Mouse (Mus musculus): Measurements from ENCODE around the gene Maea.
A peak's percentile ranks its signal among the peaks of the same experiment; 100 is the strongest.

Maea gene

GRCm38 (mm10) chr5:33335273-33335976 lies at the start of gene Maea:
Gene Maea, plus strand, starts transcription at chr5:33335509.
- peak; percentile 97 for DNase-seq (ENCODE audit: low read depth)

- no peak for DNase-seq (ENCODE audit: low read depth)
Observed at GRCm38 (mm10) chr5:33293796-33294430, 41.4 kb upstream of the Maea start.

- peak; percentile 36 for DNase-seq (ENCODE audit: low read depth)
Observed at GRCm38 (mm10) chr5:33297164-33297563, 38.1 kb upstream of the Maea start.

- no peak for DNase-seq (ENCODE audit: low read depth)
Observed at GRCm38 (mm10) chr5:33301801-33302200, 33.5 kb upstream of the Maea start.

GRCm38 (mm10) chr5:33310704-33311462 lies 24.4 kb upstream of the Maea start:
- peak; percentile 4 for DNase-seq (ENCODE audit: low read depth)

GRCm38 (mm10) chr5:33312192-33312591 lies 23.1 kb upstream of the Maea start:
- DNase-seq (ENCODE audit: low read depth) = no peak

- no peak for DNase-seq (ENCODE audit: low read depth)
Observed at GRCm38 (mm10) chr5:33324491-33324890, 10.8 kb upstream of the Maea start.

GRCm38 (mm10) chr5:33334381-33335272 lies 682 bp upstream of the Maea start:
- no peak for DNase-seq (ENCODE audit: low read depth)

- peak; percentile 71 for DNase-seq (ENCODE audit: low read depth)
Observed at GRCm38 (mm10) chr5:33335977-33336360, 660 bp downstream of the Maea start.

- peak; percentile 11 for DNase-seq (ENCODE audit: low read depth)
Observed at GRCm38 (mm10) chr5:33337206-33337605, 1.9 kb downstream of the Maea start.

GRCm38 (mm10) chr5:33341165-33341564 lies 5.9 kb downstream of the Maea start:
- no peak for DNase-seq (ENCODE audit: low read depth)

GRCm38 (mm10) chr5:33342248-33342647 lies 6.9 kb downstream of the Maea start:
- DNase-seq (ENCODE audit: low read depth) = peak; percentile 23

GRCm38 (mm10) chr5:33342821-33343220 lies 7.5 kb downstream of the Maea start:
- no peak for DNase-seq (ENCODE audit: low read depth)

- no peak for DNase-seq (ENCODE audit: low read depth)
Observed at GRCm38 (mm10) chr5:33343571-33343970, 8.3 kb downstream of the Maea start.

GRCm38 (mm10) chr5:33344070-33344469 lies 8.8 kb downstream of the Maea start:
- DNase-seq (ENCODE audit: low read depth) = no peak

GRCm38 (mm10) chr5:33347620-33348019 lies 12.3 kb downstream of the Maea start:
- no peak for DNase-seq (ENCODE audit: low read depth)

GRCm38 (mm10) chr5:33349205-33349604 lies 13.9 kb downstream of the Maea start:
- no peak for DNase-seq (ENCODE audit: low read depth)

- DNase-seq (ENCODE audit: low read depth) = no peak
Observed at GRCm38 (mm10) chr5:33349706-33350105, 14.4 kb downstream of the Maea start.

- no peak for DNase-seq (ENCODE audit: low read depth)
Observed at GRCm38 (mm10) chr5:33351556-33352272, 16.4 kb downstream of the Maea start.

GRCm38 (mm10) chr5:33352273-33352645 lies 16.9 kb downstream of the Maea start:
- no peak for DNase-seq (ENCODE audit: low read depth)

GRCm38 (mm10) chr5:33353011-33353410 lies 17.7 kb downstream of the Maea start:
- no peak for DNase-seq (ENCODE audit: low read depth)

Measured in induced T-regulatory cell, adult 2 months (primary cell).